Mouse (Mus musculus) neutrophil, adult 5-6 weeks (primary cell): Measurements from ENCODE around the gene Homer3. TPM values are rescaled to one million over a fixed set of nuclear protein-coding genes. Genes with fewer than 3 reads are reported as not detected.
A peak's percentile ranks its signal among the peaks of the same experiment; 100 is the strongest.

Experiments
- ATAC-seq: fragments of 151-379, 151-347 bp; 2 replicates; pipeline ENCODE4 v1.8.0; 2017; ENCODE audit warnings: mild to moderate bottlenecking, moderate TSS enrichment; ENCODE audit not compliant: insufficient number of reproducible peaks, poor library complexity, low FRiP score, severe bottlenecking; ENCODE audit errors: extremely low read depth
- total RNA-seq: library from RNA; stranded (forward); fragments of 200-1000 nt; gene quantifications from 2 replicates; pipeline ENCODE4 v1.2.3, GENCODE M21; 2017

Homer3 gene
- total RNA-seq, 1 experiment from 2014 or later = 6.3 TPM

DNA sequence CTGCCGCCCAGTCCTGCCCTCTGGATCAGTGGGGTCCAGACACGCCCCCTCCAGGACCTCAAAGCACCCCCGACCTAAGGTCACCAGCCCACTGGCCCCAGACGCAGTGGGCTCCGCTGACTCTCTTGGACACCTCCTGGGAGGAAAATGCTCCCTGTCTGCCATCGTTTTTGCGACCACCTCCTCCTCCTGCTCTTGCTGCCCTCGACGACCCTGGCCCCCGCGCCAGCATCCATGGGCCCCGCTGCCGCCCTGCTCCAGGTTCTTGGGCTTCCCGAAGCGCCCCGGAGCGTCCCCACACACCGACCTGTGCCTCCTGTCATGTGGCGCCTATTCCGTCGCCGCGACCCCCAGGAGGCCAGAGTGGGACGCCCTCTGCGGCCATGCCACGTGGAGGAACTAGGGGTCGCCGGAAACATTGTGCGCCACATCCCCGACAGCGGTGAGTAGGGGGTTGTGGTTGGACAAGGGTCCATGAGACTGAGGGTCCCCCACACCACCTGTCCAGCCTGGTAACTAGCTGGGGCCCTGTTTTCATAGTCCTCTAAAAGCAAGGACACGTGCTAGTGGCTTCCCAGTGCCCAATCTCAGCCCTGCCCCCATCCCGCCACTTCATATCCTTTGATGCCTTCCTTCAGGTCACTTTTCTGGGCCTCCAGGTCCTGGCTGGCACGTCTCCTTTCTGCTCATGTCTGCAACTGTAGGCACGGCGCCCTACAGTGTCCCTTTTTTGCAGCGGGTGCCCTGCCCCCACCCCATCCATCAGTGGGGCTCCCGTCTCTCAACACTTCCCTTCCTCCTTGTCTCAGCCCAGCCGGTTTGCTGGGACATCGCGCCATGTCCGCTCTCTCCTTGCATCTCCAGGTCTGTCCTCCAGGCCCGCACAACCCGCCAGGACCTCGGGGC is 47.5 kb downstream of the Homer3 start:
- ATAC-seq = 0 out of 2 replicates have a peak, but pooled peaks have one; percentile 13

DNA sequence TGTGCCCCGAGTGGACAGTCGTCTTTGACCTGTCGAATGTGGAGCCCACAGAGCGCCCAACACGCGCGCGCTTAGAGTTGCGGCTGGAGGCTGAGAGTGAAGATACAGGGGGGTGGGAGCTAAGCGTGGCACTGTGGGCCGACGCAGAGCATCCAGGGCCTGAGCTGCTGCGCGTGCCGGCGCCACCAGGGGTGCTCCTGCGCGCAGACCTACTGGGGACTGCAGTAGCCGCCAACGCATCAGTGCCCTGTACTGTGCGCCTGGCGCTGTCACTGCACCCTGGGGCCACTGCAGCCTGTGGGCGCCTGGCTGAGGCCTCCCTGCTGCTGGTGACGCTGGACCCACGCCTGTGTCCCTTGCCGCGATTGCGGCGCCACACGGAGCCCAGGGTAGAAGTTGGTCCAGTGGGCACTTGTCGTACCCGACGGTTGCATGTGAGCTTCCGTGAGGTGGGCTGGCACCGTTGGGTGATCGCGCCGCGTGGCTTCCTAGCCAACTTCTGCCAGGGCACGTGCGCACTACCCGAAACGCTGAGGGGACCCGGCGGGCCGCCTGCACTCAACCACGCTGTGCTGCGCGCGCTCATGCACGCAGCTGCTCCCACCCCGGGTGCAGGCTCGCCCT is 48.2 kb downstream of the Homer3 start:
- no peak for ATAC-seq

DNA sequence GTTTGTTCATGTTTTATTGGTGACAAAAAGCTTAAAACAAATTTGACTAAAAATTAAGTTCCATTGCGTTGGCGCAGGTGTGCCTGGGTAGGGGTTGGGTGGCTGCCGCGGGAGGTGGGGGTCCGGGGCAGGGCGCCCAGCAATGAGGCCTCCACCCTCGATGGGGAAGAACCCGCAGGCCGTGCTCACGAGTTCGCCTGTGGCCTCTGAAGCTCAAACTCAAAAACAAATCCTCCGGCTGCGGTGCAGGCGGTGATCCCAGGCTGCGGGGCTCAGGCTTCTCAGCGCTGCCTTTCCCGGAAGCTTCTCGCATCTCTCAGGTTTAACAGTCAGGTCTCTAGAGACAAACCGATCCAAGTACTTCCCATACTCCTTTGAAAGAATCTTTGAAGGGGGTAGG is 48.9 kb downstream of the Homer3 start:
- ATAC-seq = no peak

DNA sequence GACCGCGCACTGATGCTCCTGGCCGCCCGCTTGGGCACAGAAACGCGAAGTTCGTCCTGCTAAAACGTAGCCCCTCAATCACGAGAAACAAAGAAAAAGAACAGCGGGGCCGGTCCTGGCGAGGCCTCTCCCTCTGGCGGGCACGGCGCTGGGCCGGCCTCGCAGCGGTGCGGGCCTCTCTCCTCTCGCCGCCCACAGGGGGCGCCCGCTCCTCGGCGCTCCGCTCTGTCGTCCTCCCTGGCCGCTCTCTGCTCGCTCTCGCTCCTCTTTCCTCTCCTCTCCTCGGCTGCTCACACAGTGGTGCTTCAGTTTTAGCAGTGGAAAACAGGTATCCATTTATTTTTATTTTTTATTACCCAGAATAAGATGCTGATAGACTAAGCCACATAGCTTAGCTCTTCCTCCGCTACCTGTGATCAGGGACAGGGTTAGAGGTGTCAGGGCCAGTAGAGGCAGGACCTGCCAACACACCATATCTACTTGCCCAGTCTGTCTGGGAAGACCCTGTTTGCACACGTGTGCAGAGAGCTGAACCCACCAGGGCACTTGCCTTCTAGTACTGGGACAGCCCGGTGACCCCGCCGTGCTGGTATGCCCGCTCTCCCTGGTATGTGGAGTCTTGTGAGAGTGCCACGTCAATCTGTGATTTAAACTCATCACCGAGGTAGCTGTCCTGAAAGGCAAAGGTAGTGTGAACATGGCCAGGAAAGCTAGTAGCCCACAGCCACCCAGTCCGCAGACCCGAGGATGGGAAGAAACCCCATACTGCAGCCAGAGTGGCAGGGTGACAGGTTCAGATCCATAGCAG is 49.6 kb downstream of the Homer3 start:
- no peak for ATAC-seq

DNA sequence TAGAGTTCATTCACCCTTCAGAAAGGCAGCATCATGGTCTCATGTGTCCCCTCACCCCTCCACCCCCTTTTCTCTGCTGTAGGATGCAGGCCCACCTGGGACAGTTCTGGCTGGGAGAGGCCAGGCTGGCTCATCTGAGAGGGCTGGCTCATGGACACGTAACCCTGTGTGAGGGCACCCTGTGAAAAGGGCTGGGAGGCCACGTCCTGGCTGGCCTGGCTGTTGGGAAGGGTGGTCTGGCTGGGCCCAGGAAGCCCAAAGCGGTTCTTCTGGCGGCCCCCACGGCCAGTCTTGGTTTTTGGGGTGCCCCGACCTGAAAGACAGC is 50.2 kb downstream of the Homer3 start:
- ATAC-seq = no peak

DNA sequence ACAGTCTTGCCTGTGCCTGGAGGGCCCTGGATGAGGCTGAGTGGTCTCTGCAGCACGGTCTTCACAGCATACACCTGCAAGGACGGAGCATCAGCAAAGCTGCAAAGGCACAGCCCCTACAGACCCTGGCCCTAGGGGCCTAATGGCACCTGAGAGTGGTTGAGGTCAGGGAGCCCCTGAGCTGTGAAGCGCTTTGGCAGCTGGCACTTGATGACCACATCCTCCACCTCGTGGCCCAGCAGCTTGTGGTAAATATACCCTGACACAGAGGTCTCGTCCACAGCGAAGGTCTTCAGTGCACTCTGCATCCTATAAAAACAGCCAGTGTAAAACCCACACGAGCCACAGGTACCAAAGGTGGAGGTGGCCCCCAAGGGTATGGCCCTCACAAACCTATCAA is 56.3 kb downstream of the Homer3 start:
- no peak for ATAC-seq

DNA sequence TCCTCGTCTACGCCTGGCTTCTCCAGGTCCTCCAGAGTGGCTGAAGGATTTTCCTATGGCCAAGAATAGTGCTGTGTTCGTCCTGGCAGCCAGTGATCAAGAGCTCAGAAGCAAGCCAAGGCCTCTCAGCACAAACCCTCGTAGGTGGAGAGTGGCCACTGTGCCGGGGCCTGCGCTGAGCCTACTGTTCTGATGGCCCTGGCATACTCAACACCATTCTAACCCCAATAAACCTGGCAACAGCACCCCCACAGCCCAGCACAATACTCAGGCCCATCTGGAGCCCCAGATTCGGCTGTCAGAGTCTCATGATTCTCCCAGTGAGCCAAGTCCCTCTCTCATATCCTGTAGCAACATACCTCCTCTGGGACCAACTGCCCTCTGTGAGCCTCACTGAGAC is 58.0 kb downstream of the Homer3 start:
- no peak for ATAC-seq

DNA sequence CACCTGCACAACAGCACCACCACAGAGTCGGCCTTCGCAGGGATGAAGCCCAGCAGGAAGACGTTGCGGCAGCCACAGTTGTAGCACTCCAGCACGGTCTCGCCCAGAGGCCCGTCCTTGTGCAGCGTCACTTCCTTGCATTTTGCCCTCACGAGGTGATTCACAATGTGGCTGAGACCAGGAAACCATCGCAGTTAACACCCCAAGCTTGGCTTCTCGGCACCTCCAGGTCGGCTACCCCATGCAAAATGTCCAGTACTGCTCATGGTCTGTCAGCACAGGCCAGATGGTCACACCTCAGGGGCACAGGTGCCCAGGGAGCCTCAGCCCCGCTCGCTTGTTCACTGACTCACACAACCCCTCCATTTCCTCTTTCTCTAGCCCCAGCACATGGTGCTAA is 59.4 kb downstream of the Homer3 start:
- no peak for ATAC-seq

DNA sequence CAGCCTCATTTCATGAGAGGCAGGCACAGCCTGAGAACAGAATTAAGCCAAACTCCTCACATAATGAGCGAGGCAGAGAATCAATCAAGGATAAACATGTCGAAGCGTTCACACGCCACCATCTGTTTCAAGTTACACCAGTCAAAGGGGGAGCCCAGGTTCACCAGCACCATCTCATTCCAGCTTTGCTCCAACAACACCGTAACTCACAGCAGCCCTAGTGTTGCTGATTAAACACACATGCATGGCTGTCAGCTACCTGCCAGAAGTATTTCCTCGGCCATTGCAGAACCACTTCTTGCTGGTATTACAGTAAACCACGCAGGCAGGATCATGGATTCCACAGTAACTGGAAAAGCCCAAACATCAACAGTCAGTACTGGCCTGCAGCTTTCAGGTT is 60.4 kb downstream of the Homer3 start:
- ATAC-seq = no peak

DNA sequence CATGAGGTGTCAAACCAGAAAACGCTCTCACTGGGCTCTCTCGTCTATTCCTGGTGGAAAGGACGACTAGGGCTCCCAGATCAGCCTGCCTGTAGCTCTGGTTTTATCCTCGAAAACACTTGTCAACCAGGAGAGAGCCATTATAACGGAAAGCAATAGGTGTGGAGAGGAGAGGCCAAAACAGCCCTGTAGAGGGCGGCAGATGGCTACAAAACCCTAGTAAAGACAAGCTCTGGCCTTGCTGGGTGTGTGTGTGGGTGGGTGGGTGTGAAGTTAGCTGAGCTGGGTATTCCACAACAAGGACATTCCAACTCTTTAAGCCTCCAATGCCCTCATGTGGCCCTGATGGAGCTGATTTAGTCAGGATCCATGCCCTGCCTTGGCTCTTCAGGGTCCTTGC is 61.1 kb downstream of the Homer3 start:
- ATAC-seq = no peak

Other genes starting within 250 kb of the Homer3 start
- 104 and 111 TPM in 2 replicates for gene Mau2, start 240.1 kb upstream of the Homer3 start, total RNA-seq
- 46.8 and 51.9 TPM in 2 replicates for gene Sugp1, start 240.0 kb upstream of the Homer3 start, total RNA-seq
- gene Tm6sf2, start 209.9 kb upstream of the Homer3 start, total RNA-seq = 0.74 and 0.93 TPM in 2 replicates
- gene Hapln4, start 199.4 kb upstream of the Homer3 start, total RNA-seq = not detected in 2 replicates
- not detected in 2 replicates for gene Ncan, start 162.0 kb upstream of the Homer3 start, total RNA-seq
- gene Nr2c2ap, start 151.5 kb upstream of the Homer3 start, total RNA-seq = 4.7 and 5.2 TPM in 2 replicates
- gene Rfxank, start 143.7 kb upstream of the Homer3 start, total RNA-seq = 17.1 and 18.7 TPM in 2 replicates
- gene Borcs8, start 143.3 kb upstream of the Homer3 start, total RNA-seq = 55.7 and 63.4 TPM in 2 replicates
- gene Mef2b, start 143.1 kb upstream of the Homer3 start, total RNA-seq = 0.70 and 0.86 TPM in 2 replicates
- 6.8 and 15.2 TPM in 2 replicates for gene Tmem161a, start 110.5 kb upstream of the Homer3 start, total RNA-seq
- gene Slc25a42, start 70.5 kb upstream of the Homer3 start, total RNA-seq = 3.2 and 5.0 TPM in 2 replicates
- gene Sugp2, start 48.6 kb upstream of the Homer3 start, total RNA-seq = 39.7 and 43.2 TPM in 2 replicates
- 5.8 and 6.9 TPM in 2 replicates for gene Armc6, start 48.4 kb upstream of the Homer3 start, total RNA-seq
- gene Ddx49, start 19.7 kb downstream of the Homer3 start, total RNA-seq = 50.1 and 57.6 TPM in 2 replicates
- 67.8 and 67.9 TPM in 2 replicates for gene Cope, start 19.7 kb downstream of the Homer3 start, total RNA-seq
- gene Cers1, start 32.9 kb downstream of the Homer3 start, total RNA-seq = not detected in 2 replicates
- gene Gdf1, start 47.0 kb downstream of the Homer3 start, total RNA-seq = not detected in 2 replicates
- gene Upf1, start 70.5 kb downstream of the Homer3 start, total RNA-seq = 34.0 and 36.8 TPM in 2 replicates
- gene Comp, start 90.7 kb downstream of the Homer3 start, total RNA-seq = 1.0 TPM in 1 of 2 replicates, not detected in the other
- gene Crtc1, start 156.8 kb downstream of the Homer3 start, total RNA-seq = 5.2 and 8.4 TPM in 2 replicates
- 5.0 and 5.8 TPM in 2 replicates for gene Klhl26, start 194.1 kb downstream of the Homer3 start, total RNA-seq
- gene Tmem59l, start 204.5 kb downstream of the Homer3 start, total RNA-seq = not detected in 2 replicates
- gene Crlf1, start 210.3 kb downstream of the Homer3 start, total RNA-seq = not detected in 2 replicates
- 12.4 and 29.8 TPM in 2 replicates for gene Rex1bd, start 223.9 kb downstream of the Homer3 start, total RNA-seq
- gene Uba52, start 228.0 kb downstream of the Homer3 start, total RNA-seq = 720 and 1,162 TPM in 2 replicates
- 185 and 192 TPM in 2 replicates for gene Fkbp8, start 244.9 kb downstream of the Homer3 start, total RNA-seq
- 47.4 and 51.6 TPM in 2 replicates for gene Kxd1, start 245.1 kb downstream of the Homer3 start, total RNA-seq